Mouse (Mus musculus) liver, postnatal 0 days (tissue): ENCODE results near the gene Gng13. TPM values are rescaled to one million over a fixed set of nuclear protein-coding genes. Genes with fewer than 3 reads are reported as not detected.
A peak's percentile ranks its signal among the peaks of the same experiment; 100 is the strongest.

Source experiments
- ATAC-seq: fragments of 200-750 bp; cut with Nextera tagmentation; 2 replicates; pipeline ENCODE4 v1.8.0; 2017; ENCODE audit warnings: mild to moderate bottlenecking, moderate library complexity
- DNase-seq: peaks from one replicate; pipeline ENCODE4 v3.0.0-alpha.2; 2016
- H3K27ac ChIP-seq: fragments of 300-500 bp; sonication (generic); 2 replicates; pipeline ENCODE4 v1.5.1; 2014; ENCODE audit warnings: antibody characterized with exemption, moderate library complexity, mild to moderate bottlenecking, low read depth
- H3K27me3 ChIP-seq: fragments of 300-500 bp; sonication (generic); 2 replicates; pipeline ENCODE4 v1.6.1; 2014; ENCODE audit warnings: low read length, control low read depth, mixed read lengths; ENCODE audit not compliant: insufficient read depth
- H3K36me3 ChIP-seq: fragments of 300-500 bp; sonication (generic); replicated peaks from 2 replicates; pipeline ENCODE4 v1.6.1; 2014; ENCODE audit warnings: mild to moderate bottlenecking, control low read depth, low read length, moderate library complexity, mixed read lengths; ENCODE audit not compliant: insufficient read depth
- H3K4me1 ChIP-seq: fragments of 300-500 bp; sonication (generic); 2 replicates; pipeline ENCODE4 v1.6.1; 2014; ENCODE audit warnings: antibody characterized with exemption, mild to moderate bottlenecking, control low read depth; ENCODE audit not compliant: insufficient read depth
- H3K4me2 ChIP-seq: fragments of 300-500 bp; sonication (generic); 2 replicates; pipeline ENCODE4 v1.6.1; 2014; ENCODE audit warnings: low read depth, mild to moderate bottlenecking, low read length, moderate library complexity, mixed read lengths
- H3K4me3 ChIP-seq: fragments of 300-500 bp; sonication (generic); 2 replicates; pipeline ENCODE4 v1.5.1; 2014; ENCODE audit warnings: low read depth, low read length
- H3K9ac ChIP-seq: fragments of 300-500 bp; sonication (generic); replicated peaks from 2 replicates; pipeline ENCODE4 v1.6.1; 2014; ENCODE audit warnings: mild to moderate bottlenecking, moderate library complexity
- H3K9me3 ChIP-seq: fragments of 300-500 bp; sonication (generic); 2 replicates; pipeline ENCODE4 v1.6.1; 2016; ENCODE audit warnings: mild to moderate bottlenecking, control low read depth, low read length, mixed read lengths
- CTCF ChIP-seq: sonication (generic); IDR thresholded peaks from 2 replicates; pipeline ENCODE4 v1.5.1; 2016; ENCODE audit warnings: antibody characterized with exemption, low read depth
- EP300 ChIP-seq: IDR thresholded peaks from 2 replicates; pipeline ENCODE4 v1.6.1; 2016; ENCODE audit warnings: antibody characterized with exemption, low read depth, mild to moderate bottlenecking
- WGBS: fragments of 180-500 bp; shearing (Covaris S2); extraction: QIAGEN DNeasy Blood & Tissue Kit; methylation state at CpG from one replicate; pipeline ENCODE4 v1.1.7; 2014; ENCODE audit not compliant: insufficient replicate concordance; 5-methylcytosine and 5-hydroxymethylcytosine counted together
- polyA plus RNA-seq: library from polyadenylated mRNA; unstranded; fragments of >200 nt; fragmentation: Nextera tagmentation; extraction: Ambion mirVana; gene quantifications from 2 replicates; pipeline ENCODE4 v1.2.1, GENCODE M21; 2015

Gene Gng13
- polyA plus RNA-seq, 1 experiment from 2014 or later: 0.39 TPM

DNA sequence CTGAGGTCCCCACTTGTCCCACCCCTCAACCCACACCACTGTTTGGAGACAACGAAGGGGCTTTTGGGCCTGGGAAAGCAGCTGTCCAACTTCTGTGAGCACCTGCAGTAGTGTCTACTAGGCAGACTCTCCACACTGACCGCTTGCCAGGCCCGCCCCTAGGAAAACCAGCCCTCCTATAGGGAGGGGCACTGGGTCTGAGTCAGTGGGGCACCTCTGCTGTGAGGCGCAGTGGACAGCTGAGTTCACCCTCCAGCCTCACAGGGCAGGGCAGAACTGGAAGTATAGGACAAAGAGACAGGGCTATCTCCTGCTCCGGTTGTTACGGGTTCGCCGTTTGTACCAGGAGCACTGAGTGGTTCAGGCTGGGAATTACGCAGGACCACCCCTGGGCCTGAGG, 37.3 kb downstream of the Gng13 start, which contains the start of gene Msln:
Gene Msln, minus strand, starts transcription at position 138 of the 400 bp plus-strand sequence.
- no peaks in the 10 kb centered on the region for H3K4me1 ChIP-seq
- no peak for ATAC-seq
- H3K4me3 ChIP-seq: no peak within 1 kb of the TSS
- TF ChIP-seq EP300 (no peak), CTCF (no peak)
- no peak within 1 kb of the TSS for H3K4me2 ChIP-seq
- H3K9ac ChIP-seq: no peak within 1 kb of the TSS
- no peak for DNase-seq
- WGBS: 79% methylated on average over 9 of the region's 9 CpGs
- H3K9me3 ChIP-seq: no peaks in the 10 kb centered on the region
- H3K27me3 ChIP-seq: 0 out of 2 replicates have a peak, but pooled peaks cover 3% of the 10 kb centered on the region
- H3K27ac ChIP-seq: no peak within 1 kb of the TSS
- H3K36me3 ChIP-seq: no peaks in the 10 kb centered on the region

DNA sequence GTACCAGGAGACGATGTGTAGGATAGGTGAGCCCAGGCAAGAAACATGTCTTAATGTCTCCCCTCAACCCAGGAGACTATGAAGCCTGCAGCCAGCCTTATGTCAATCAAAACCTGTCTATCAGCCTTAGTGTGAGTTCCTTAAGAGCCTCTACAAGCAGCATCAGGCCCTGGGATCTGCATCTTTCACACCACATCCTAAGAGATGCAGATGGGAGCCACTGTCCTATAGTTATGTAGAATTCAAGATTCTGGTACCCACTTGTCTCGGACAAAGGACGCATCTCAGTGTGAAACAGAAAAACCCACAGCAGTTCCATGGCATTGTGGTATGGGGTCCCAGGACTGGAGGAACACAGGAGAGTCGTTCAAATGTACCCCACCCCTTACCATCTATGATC, 38.1 kb downstream of the Gng13 start:
- ATAC-seq (no peak), DNase-seq (no peak)
- no peaks in the 10 kb centered on the region for H3K36me3 ChIP-seq
- H3K9ac ChIP-seq: no peak overlapping the region
- no peak for TF ChIP-seq CTCF
- no peak overlapping the region for H3K27ac ChIP-seq
- no peak overlapping the region for H3K4me3 ChIP-seq
- H3K4me1 ChIP-seq: no peaks in the 10 kb centered on the region
- WGBS: 72% methylated on average over 4 of the region's 4 CpGs
- no peaks in the 10 kb centered on the region for H3K9me3 ChIP-seq
- H3K4me2 ChIP-seq: no peak overlapping the region
- 0 out of 2 replicates have a peak, but pooled peaks cover 3% of the 10 kb centered on the region for H3K27me3 ChIP-seq

DNA sequence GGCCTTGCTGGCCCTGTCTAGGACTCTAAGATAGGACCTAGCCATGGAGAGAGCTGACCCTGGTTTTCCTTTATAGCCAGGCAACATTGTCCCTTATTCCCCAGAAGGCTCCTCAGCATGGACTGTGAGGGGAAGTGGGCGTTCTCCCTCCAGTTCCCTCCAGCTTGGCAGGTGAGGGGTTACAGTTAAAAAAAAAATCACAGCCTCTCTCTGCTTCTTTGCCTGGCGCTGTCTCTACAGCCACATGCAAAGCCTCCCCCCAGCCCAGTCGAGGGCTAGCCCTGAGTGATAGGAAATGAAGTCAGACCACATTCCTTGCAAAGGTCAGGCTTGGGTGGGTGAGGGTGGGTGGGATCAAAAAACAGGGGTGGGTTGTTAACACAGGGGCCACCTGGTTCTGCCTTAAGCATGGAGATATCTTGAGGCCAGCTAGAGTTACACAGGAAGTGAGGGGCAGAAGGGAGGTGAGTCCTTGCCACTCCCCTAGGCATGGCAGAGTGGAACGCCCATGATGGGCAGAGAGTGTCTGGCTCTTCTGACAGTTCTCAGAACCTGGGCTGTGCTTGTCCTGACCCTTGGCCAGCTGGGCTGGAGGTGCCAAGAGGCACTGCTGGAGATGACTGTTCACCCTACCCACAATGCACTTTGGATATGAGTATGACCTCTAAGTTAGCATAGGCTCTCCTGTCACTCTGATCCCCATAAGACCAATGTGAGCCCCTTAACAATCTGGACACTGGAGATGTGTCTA, 38.8 kb downstream of the Gng13 start:
- WGBS: 39% methylated on average over 4 of the region's 4 CpGs
- Histone ChIP-seq H3K4me1 (no peaks in the 10 kb centered on the region), H3K36me3 (no peaks in the 10 kb centered on the region), H3K9ac (no peak overlapping the region), H3K27ac (no peak overlapping the region), H3K4me2 (no peak overlapping the region), H3K9me3 (no peaks in the 10 kb centered on the region), H3K4me3 (no peak overlapping the region), H3K27me3 (0 out of 2 replicates have a peak, but pooled peaks cover 3% of the 10 kb centered on the region)
- ATAC-seq (0 out of 2 replicates have a peak, but pooled peaks have one; percentile 15), DNase-seq (no peak)
- TF ChIP-seq CTCF: no peak
- no peak for TF ChIP-seq EP300

DNA sequence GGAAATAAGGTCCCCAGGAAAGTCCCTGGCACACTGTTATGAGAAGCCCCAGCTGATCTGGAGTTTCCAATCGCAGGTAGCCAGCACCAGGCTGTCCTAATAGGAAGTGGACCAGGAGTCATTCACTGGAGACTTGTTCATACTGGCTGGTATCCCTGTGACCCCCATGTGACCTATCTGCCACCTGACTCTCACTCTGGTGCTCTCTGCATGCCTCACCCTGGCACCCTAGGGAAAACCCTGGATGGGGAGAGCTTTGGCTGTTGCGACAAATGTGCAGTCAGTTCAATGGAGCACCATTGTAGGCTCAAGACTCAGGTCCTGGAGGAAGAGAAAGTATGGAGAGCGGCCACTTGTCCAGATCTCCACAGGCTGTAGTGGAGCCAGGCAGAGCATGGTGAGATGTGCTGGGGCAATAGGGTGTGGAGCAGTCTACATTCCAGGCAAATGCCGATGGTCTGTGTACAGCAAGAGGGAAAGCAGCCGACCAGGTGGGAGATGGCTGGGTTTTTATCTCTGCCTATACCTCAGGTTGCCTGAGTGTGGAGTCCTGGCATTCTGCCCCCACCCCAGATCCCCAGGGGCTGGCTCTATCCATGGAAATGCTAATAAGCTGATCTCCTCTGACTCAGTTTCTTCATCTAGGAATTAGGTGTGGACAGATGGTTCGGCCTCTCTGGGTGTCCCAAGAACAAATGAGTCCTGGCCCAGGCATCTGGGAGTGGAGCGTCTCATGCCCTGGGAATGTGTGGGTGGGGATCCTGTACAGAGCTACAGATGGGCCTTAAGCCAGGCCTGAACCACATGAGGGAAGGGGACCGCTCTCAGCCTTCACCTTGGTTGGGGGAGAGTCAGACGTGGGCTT, 39.6 kb downstream of the Gng13 start:
- ATAC-seq (peak; percentile 7; the same call in 1 of the 2 replicates), DNase-seq (no peak)
- no peak for TF ChIP-seq CTCF
- TF ChIP-seq EP300: no peak
- Histone ChIP-seq H3K4me3 (no peak overlapping the region), H3K36me3 (no peaks in the 10 kb centered on the region), H3K27me3 (0 out of 2 replicates have a peak, but pooled peaks cover 3% of the 10 kb centered on the region), H3K4me1 (no peaks in the 10 kb centered on the region), H3K9ac (no peak overlapping the region), H3K4me2 (no peak overlapping the region), H3K27ac (no peak overlapping the region), H3K9me3 (no peaks in the 10 kb centered on the region)
- 69% methylated on average over 9 of the region's 9 CpGs for WGBS

DNA sequence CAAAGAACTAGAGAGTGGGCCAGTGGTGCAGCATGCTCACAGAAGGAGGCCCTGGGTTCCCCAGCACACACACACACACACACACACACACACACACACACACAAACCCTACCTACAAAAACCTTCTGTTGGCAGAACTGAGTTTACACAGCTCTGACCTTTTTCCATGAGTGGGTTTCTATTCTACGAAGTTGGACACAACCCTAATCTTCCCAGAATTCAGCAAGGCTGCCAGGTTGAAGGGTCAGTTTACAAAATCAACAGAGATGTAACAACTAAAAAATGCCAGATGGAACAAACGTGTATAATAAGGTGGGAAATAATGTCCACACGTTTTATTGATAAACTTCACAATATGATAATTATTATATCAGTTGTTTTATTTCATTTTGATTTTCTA, 40.7 kb downstream of the Gng13 start:
- H3K27ac ChIP-seq: no peak overlapping the region
- H3K4me2 ChIP-seq: no peak overlapping the region
- 0 out of 2 replicates have a peak, but pooled peaks cover 3% of the 10 kb centered on the region for H3K27me3 ChIP-seq
- no peaks in the 10 kb centered on the region for H3K9me3 ChIP-seq
- no peak overlapping the region for H3K9ac ChIP-seq
- TF ChIP-seq CTCF: no peak
- no peak for TF ChIP-seq EP300
- ATAC-seq: no peak
- no peak overlapping the region for H3K4me3 ChIP-seq
- no peak for DNase-seq
- WGBS: 55% methylated on average over 3 of the region's 3 CpGs
- H3K4me1 ChIP-seq: no peaks in the 10 kb centered on the region
- no peaks in the 10 kb centered on the region for H3K36me3 ChIP-seq

DNA sequence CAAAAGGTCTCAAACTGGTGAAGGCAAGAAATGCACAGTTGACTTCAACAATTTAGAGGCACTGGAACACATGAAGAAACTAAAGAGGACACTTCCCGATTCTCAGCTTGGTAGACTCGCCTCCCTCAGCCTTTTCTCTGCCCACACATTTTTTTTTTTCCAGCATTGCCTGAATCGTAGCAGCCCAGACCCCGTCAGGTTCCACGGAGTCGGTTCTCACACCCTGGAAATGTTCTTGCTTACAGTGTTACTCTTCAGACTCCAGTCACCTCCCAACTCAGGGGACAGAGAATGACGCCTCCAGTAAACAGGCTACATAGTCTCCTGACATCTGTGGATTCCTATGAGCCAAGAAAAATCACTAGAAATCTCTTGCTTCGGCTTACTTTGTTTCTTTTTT, 43.2 kb downstream of the Gng13 start:
- no peak overlapping the region for H3K4me2 ChIP-seq
- H3K36me3 ChIP-seq: no peaks in the 10 kb centered on the region
- no peak overlapping the region for H3K27ac ChIP-seq
- no peak overlapping the region for H3K4me3 ChIP-seq
- DNase-seq: no peak
- H3K4me1 ChIP-seq: no peaks in the 10 kb centered on the region
- ATAC-seq: no peak
- WGBS: 61% methylated on average over 8 of the region's 8 CpGs
- no peak overlapping the region for H3K9ac ChIP-seq
- TF ChIP-seq EP300 (no peak), CTCF (no peak)
- no peaks in the 10 kb centered on the region for H3K9me3 ChIP-seq
- 0 out of 2 replicates have a peak, but pooled peaks cover 3% of the 10 kb centered on the region for H3K27me3 ChIP-seq
